Mouse (Mus musculus) ES-E14 (cell line): ENCODE measurements around the gene Sox5. TPM values are rescaled to one million over a fixed set of nuclear protein-coding genes. Genes with fewer than 3 reads are reported as not detected.

Experiments used
- DNase-seq: peaks from one replicate; pipeline ENCODE4 v3.0.0-alpha.2; 2013; ENCODE audit warnings: low read depth, low spot score
- H3K27ac ChIP-seq: 2 replicates; pipeline ENCODE4 v1.5.1; 2012; ENCODE audit warnings: low read depth, mild to moderate bottlenecking, low read length, moderate library complexity, mixed read lengths; ENCODE audit not compliant: poor library complexity, insufficient read depth, severe bottlenecking
- H3K36me3 ChIP-seq: 2 replicates; pipeline ENCODE4 v1.6.1; 2012; ENCODE audit warnings: mild to moderate bottlenecking, low read length, moderate library complexity, mixed read lengths; ENCODE audit not compliant: control insufficient read depth, poor library complexity, insufficient read depth, severe bottlenecking
- H3K4me1 ChIP-seq, 2 experiments: fragments of 150-350 bp in 1 of 2; sonication (generic) in 1 of 2; 2 replicates each; pipeline ENCODE4 v1.6.1; 2012; ENCODE audit warnings: low read length in 2 of 2, mild to moderate bottlenecking in 1 of 2, mixed read lengths in 1 of 2; ENCODE audit not compliant: control insufficient read depth in 2 of 2, insufficient read depth in 2 of 2, poor library complexity in 1 of 2
- H3K4me3 ChIP-seq, 2 experiments: fragments of 150-350 bp in 1 of 2; sonication (generic) in 1 of 2; 2 replicates each; pipeline ENCODE4 v1.5.1; 2012; ENCODE audit warnings: low read length in 2 of 2, low read depth in 1 of 2, mild to moderate bottlenecking in 1 of 2, mixed read lengths in 1 of 2; ENCODE audit not compliant: insufficient read depth in 1 of 2, poor library complexity in 1 of 2, severe bottlenecking in 1 of 2
- H3K9ac ChIP-seq: 2 replicates; pipeline ENCODE4 v1.6.1; 2012; ENCODE audit warnings: low read depth, mild to moderate bottlenecking, low read length, mixed read lengths; ENCODE audit not compliant: poor library complexity, insufficient read depth, severe bottlenecking
- H3K9me3 ChIP-seq: fragments of 150-350 bp; sonication (generic); 2 replicates; pipeline ENCODE4 v1.6.1; 2012; ENCODE audit warnings: low read depth, mild to moderate bottlenecking, low read length; ENCODE audit not compliant: control insufficient read depth, insufficient read depth
- CHD2 ChIP-seq: IDR thresholded peaks from 2 replicates; pipeline ENCODE4 v1.6.1; 2014; ENCODE audit warnings: mild to moderate bottlenecking, low read depth, low read length, inconsistent platforms
- HCFC1 ChIP-seq: IDR thresholded peaks from 2 replicates; pipeline ENCODE4 v1.6.1; 2012; ENCODE audit warnings: low read length, inconsistent platforms, borderline replicate concordance; ENCODE audit not compliant: insufficient read depth
- MAFK ChIP-seq: IDR thresholded peaks from 2 replicates; pipeline ENCODE4 v1.6.1; 2014; ENCODE audit warnings: mild to moderate bottlenecking, low read depth, low read length, inconsistent platforms; ENCODE audit not compliant: insufficient read depth
- ZC3H11A ChIP-seq: IDR thresholded peaks from 2 replicates; pipeline ENCODE4 v1.6.1; 2012; ENCODE audit warnings: low read depth, mild to moderate bottlenecking, inconsistent platforms, low read length, borderline replicate concordance
- ZNF384 ChIP-seq: IDR thresholded peaks from 2 replicates; pipeline ENCODE4 v1.6.1; 2012; ENCODE audit warnings: low read depth, low read length, inconsistent platforms
- in situ Hi-C, 2 experiments: fragments of 600-800 bp; cut with MboI; formaldehyde crosslinking; loops; one replicate each; pipeline ENCODE4 v1.15.1; 2025; ENCODE audit warnings: low sequenced_read_pairs in 2 of 2, inconsistent platforms in 1 of 2; ENCODE audit not compliant: unreplicated experiment in 2 of 2
- total RNA-seq: library from RNA; depleted of rRNA; stranded (reverse); fragments of 300-350 nt; gene quantifications from 2 replicates; pipeline ENCODE4 v1.2.3, GENCODE M21; 2012

The Sox5 gene
- total RNA-seq, 1 experiment: 0.36 TPM

GRCm38 (mm10) chr6:143916152-143916735, 865.5 kb downstream of the Sox5 start:
- no peak for DNase-seq
- no peaks in the 10 kb centered on the region for H3K4me1 ChIP-seq
- no peaks in the 10 kb centered on the region for H3K9me3 ChIP-seq
- H3K27ac ChIP-seq: no peak overlapping the region
- in situ Hi-C loops: no loop called here
- no peak for TF ChIP-seq CHD2
- TF ChIP-seq HCFC1: no peak
- TF ChIP-seq ZC3H11A: no peak
- no peak for TF ChIP-seq ZNF384
- TF ChIP-seq MAFK: no peak
- H3K4me3 ChIP-seq: no peak overlapping the region
- no peaks in the 10 kb centered on the region for H3K36me3 ChIP-seq
- H3K9ac ChIP-seq: no peak overlapping the region

- Histone ChIP-seq H3K9me3 (no peaks in the 10 kb centered on the region), H3K36me3 (no peaks in the 10 kb centered on the region), H3K27ac (no peak overlapping the region), H3K4me1 (no peaks in the 10 kb centered on the region), H3K4me3 (no peak overlapping the region), H3K9ac (no peak overlapping the region)
- TF ChIP-seq HCFC1 (no peak), CHD2 (no peak), ZNF384 (no peak), MAFK (no peak), ZC3H11A (no peak)
- no peak for DNase-seq
- in situ Hi-C loops: no loop called here
Observed at GRCm38 (mm10) chr6:143915686-143916085, 866.1 kb downstream of the Sox5 start.

GRCm38 (mm10) chr6:143912316-143912715, 869.5 kb downstream of the Sox5 start:
- H3K4me3 ChIP-seq: no peak overlapping the region
- no peaks in the 10 kb centered on the region for H3K9me3 ChIP-seq
- no peaks in the 10 kb centered on the region for H3K36me3 ChIP-seq
- no peak for TF ChIP-seq HCFC1
- no peak for TF ChIP-seq ZNF384
- TF ChIP-seq MAFK: no peak
- TF ChIP-seq CHD2: no peak
- no peak for TF ChIP-seq ZC3H11A
- no peaks in the 10 kb centered on the region for H3K4me1 ChIP-seq
- H3K27ac ChIP-seq: no peak overlapping the region
- in situ Hi-C loops: no loop called here
- H3K9ac ChIP-seq: no peak overlapping the region
- DNase-seq: no peak

- no peak for DNase-seq
Observed at GRCm38 (mm10) chr6:143904693-143905031, 877.1 kb downstream of the Sox5 start.

GRCm38 (mm10) chr6:143903981-143904692, 877.6 kb downstream of the Sox5 start:
- no peaks in the 10 kb centered on the region for H3K36me3 ChIP-seq
- no peaks in the 10 kb centered on the region for H3K9me3 ChIP-seq
- TF ChIP-seq HCFC1 (no peak), ZNF384 (no peak), ZC3H11A (no peak), MAFK (no peak), CHD2 (no peak)
- no peak overlapping the region for H3K9ac ChIP-seq
- no peaks in the 10 kb centered on the region for H3K4me1 ChIP-seq
- DNase-seq: no peak
- no peak overlapping the region for H3K27ac ChIP-seq
- in situ Hi-C loops: no loop called here
- no peak overlapping the region for H3K4me3 ChIP-seq

More at GRCm38 (mm10) chr6:143904693-143905031, 877.1 kb downstream of the Sox5 start:
- Histone ChIP-seq H3K4me1 (no peaks in the 10 kb centered on the region), H3K9ac (no peak overlapping the region), H3K9me3 (no peaks in the 10 kb centered on the region), H3K36me3 (no peaks in the 10 kb centered on the region), H3K27ac (no peak overlapping the region), H3K4me3 (no peak overlapping the region)
- TF ChIP-seq ZC3H11A: no peak
- no peak for TF ChIP-seq ZNF384
- TF ChIP-seq MAFK: no peak
- no peak for TF ChIP-seq CHD2
- TF ChIP-seq HCFC1: no peak
- in situ Hi-C loops: no loop called here
